Mouse (Mus musculus) midbrain, postnatal 0 days (tissue): ENCODE data around the gene Wnk1. TPM values are rescaled to one million over a fixed set of nuclear protein-coding genes. Genes with fewer than 3 reads are reported as not detected.
"Not testable (repeated sequence)": the region's sequence is repeated elsewhere in the genome, so short reads cannot be mapped to it uniquely, and the experiment has no call there.

Source experiments
- ATAC-seq: fragments of 200-750 bp; cut with Nextera tagmentation; 2 replicates; pipeline ENCODE4 v1.8.0; 2017; ENCODE audit warnings: moderate number of reproducible peaks, mild to moderate bottlenecking, moderate TSS enrichment, moderate library complexity; ENCODE audit not compliant: low FRiP score
- DNase-seq: peaks from one replicate; pipeline ENCODE4 v3.0.0-alpha.2; 2015; ENCODE audit warnings: low spot score
- H3K27ac ChIP-seq: fragments of 300-500 bp; sonication (generic); 2 replicates; pipeline ENCODE4 v1.5.1; 2014; ENCODE audit warnings: low read depth, mild to moderate bottlenecking, low read length, mixed read lengths
- H3K27me3 ChIP-seq: fragments of 300-500 bp; sonication (generic); 2 replicates; pipeline ENCODE4 v1.6.1; 2014; ENCODE audit warnings: low read length, control low read depth, mixed read lengths; ENCODE audit not compliant: insufficient read depth
- H3K36me3 ChIP-seq: fragments of 300-500 bp; sonication (generic); 2 replicates; pipeline ENCODE4 v1.6.1; 2014; ENCODE audit warnings: low read length, control low read depth, mixed read lengths; ENCODE audit not compliant: insufficient read depth
- H3K4me1 ChIP-seq: fragments of 300-500 bp; sonication (generic); 2 replicates; pipeline ENCODE4 v1.6.1; 2014; ENCODE audit warnings: mild to moderate bottlenecking, control low read depth, antibody characterized with exemption, low read length, mixed read lengths; ENCODE audit not compliant: insufficient read depth
- H3K4me2 ChIP-seq: fragments of 300-500 bp; sonication (generic); 2 replicates; pipeline ENCODE4 v1.6.1; 2014; ENCODE audit warnings: low read depth, mild to moderate bottlenecking, low read length, mixed read lengths; ENCODE audit not compliant: poor library complexity, severe bottlenecking
- H3K4me3 ChIP-seq: fragments of 300-500 bp; sonication (generic); 2 replicates; pipeline ENCODE4 v1.5.1; 2014; ENCODE audit warnings: low read depth, mild to moderate bottlenecking, low read length, moderate library complexity
- H3K9ac ChIP-seq: fragments of 300-500 bp; sonication (generic); replicated peaks from 2 replicates; pipeline ENCODE4 v1.6.1; 2014; ENCODE audit warnings: mild to moderate bottlenecking, low read length, moderate library complexity, mixed read lengths; ENCODE audit not compliant: poor library complexity, severe bottlenecking
- H3K9me3 ChIP-seq: fragments of 300-500 bp; sonication (generic); 2 replicates; pipeline ENCODE4 v1.6.1; 2016; ENCODE audit warnings: low read length, control low read depth
- CTCF ChIP-seq: IDR thresholded peaks from 2 replicates; pipeline ENCODE4 v1.5.1; 2016; ENCODE audit warnings: antibody characterized with exemption, mild to moderate bottlenecking
- WGBS: fragments of 180-500 bp; shearing (Covaris S2); extraction: QIAGEN DNeasy Blood & Tissue Kit; methylation state at CpG from one replicate; pipeline ENCODE4 v1.1.7; 2014; 5-methylcytosine and 5-hydroxymethylcytosine counted together
- polyA plus RNA-seq: library from polyadenylated mRNA; unstranded; fragments of >200 nt; fragmentation: Nextera tagmentation; extraction: Ambion mirVana; gene quantifications from 2 replicates; pipeline ENCODE4 v1.2.1, GENCODE M21; 2015
- total RNA-seq: library from RNA; depleted of rRNA; stranded (reverse); fragments of >200 nt; gene quantifications from 2 replicates; pipeline ENCODE4 v1.2.3, GENCODE M21; 2014; rRNA removed

Wnk1 gene
- 122 and 143 TPM in 2 replicates for total RNA-seq
- 29.5 and 43.4 TPM in 2 replicates for polyA plus RNA-seq

- Histone ChIP-seq H3K9me3 (no peaks in the 10 kb centered on the region), H3K36me3 (no peaks in the 10 kb centered on the region), H3K4me1 (peaks cover 5% of the 10 kb centered on the region; the same call in 1 of the 2 replicates), H3K27me3 (no peaks in the 10 kb centered on the region), H3K4me3 (peak within 1 kb of the TSS; percentile 95), H3K27ac (peak within 1 kb of the TSS; percentile 92), H3K9ac (peak within 1 kb of the TSS; percentile 83), H3K4me2 (peak within 1 kb of the TSS; percentile 50)
- ATAC-seq (peak; percentile 95), DNase-seq (peak; percentile 99)
- under 1% methylated on average over 46 of the region's 59 CpGs for WGBS
- no peak for TF ChIP-seq CTCF
Observed at GRCm38 (mm10) chr6:120038366-120039255, at the start of gene Wnk1. Gene Wnk1 (minus strand): TSS chr6:120038672.

- not testable (repeated sequence) for H3K9ac ChIP-seq, H3K27ac ChIP-seq, H3K4me3 ChIP-seq, H3K9me3 ChIP-seq, H3K4me2 ChIP-seq, H3K27me3 ChIP-seq, H3K4me1 ChIP-seq, ATAC-seq, H3K36me3 ChIP-seq, DNase-seq
- 91% methylated on average over 6 of the region's 8 CpGs for WGBS
Observed at GRCm38 (mm10) chr6:120087041-120087440, 48.6 kb upstream of the Wnk1 start.

DNA sequence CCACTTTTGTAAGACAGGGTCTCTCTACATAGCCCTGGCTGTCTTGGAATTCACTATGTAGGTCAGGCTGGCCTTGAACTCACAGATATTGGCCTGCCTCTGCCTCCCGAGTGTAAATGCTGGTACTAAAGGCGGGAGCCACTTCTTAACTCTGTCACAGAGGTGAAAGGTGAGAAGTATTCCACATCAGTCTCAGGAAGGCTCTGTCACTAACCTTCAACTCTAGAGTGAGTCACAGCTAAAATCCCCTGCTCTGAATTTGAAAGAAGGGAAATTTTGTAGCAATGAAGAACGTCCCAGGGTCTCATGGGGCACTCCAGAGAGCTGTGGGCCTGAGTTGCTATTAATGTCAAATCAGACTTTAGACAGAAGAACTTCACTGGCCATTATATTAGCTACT lies 47.4 kb upstream of the Wnk1 start:
- no peak for ATAC-seq
- H3K9me3 ChIP-seq, result no peaks in the 10 kb centered on the region

GRCm38 (mm10) chr6:120084983-120085382 lies 46.5 kb upstream of the Wnk1 start:
- ATAC-seq, result no peak
- Histone ChIP-seq H3K4me1 (no peaks in the 10 kb centered on the region), H3K9ac (no peak overlapping the region), H3K36me3 (no peaks in the 10 kb centered on the region), H3K4me3 (no peak overlapping the region), H3K27ac (no peak overlapping the region), H3K4me2 (no peak overlapping the region), H3K9me3 (no peaks in the 10 kb centered on the region), H3K27me3 (no peaks in the 10 kb centered on the region)
- 97% methylated on average over 2 of the region's 2 CpGs for WGBS
- no peak for TF ChIP-seq CTCF
- no peak for DNase-seq

More for the DNA sequence above, 47.4 kb upstream of the Wnk1 start:
- whole genome bisulfite sequencing, result 75% methylated on average over 3 of the region's 3 CpGs
- Histone ChIP-seq H3K4me3 (no peak overlapping the region), H3K27ac (no peak overlapping the region), H3K4me1 (no peaks in the 10 kb centered on the region), H3K4me2 (no peak overlapping the region), H3K36me3 (no peaks in the 10 kb centered on the region), H3K9ac (no peak overlapping the region), H3K27me3 (no peaks in the 10 kb centered on the region)
- no peak for DNase-seq
- TF ChIP-seq CTCF, result no peak

- no peaks in the 10 kb centered on the region for H3K4me1 ChIP-seq
- no peak for ATAC-seq
- H3K36me3 ChIP-seq, result no peaks in the 10 kb centered on the region
- H3K27me3 ChIP-seq, result no peaks in the 10 kb centered on the region
- no peak overlapping the region for H3K9ac ChIP-seq
- 73% methylated on average over 6 of the region's 6 CpGs for WGBS
- no peak overlapping the region for H3K4me3 ChIP-seq
- no peak for TF ChIP-seq CTCF
- DNase-seq, result no peak
- H3K27ac ChIP-seq, result no peak overlapping the region
- no peak overlapping the region for H3K4me2 ChIP-seq
- H3K9me3 ChIP-seq, result no peaks in the 10 kb centered on the region
Observed at GRCm38 (mm10) chr6:120083442-120083841, 45.0 kb upstream of the Wnk1 start.

GRCm38 (mm10) chr6:120082951-120083411 lies 44.5 kb upstream of the Wnk1 start:
- no peak overlapping the region for H3K27ac ChIP-seq
- no peaks in the 10 kb centered on the region for H3K36me3 ChIP-seq
- 93% methylated on average over 8 of the region's 8 CpGs for WGBS
- no peak overlapping the region for H3K4me3 ChIP-seq
- H3K9ac ChIP-seq, result no peak overlapping the region
- no peak overlapping the region for H3K4me2 ChIP-seq
- no peak for ATAC-seq
- TF ChIP-seq CTCF, result no peak
- no peaks in the 10 kb centered on the region for H3K4me1 ChIP-seq
- H3K9me3 ChIP-seq, result no peaks in the 10 kb centered on the region
- DNase-seq, result no peak
- no peaks in the 10 kb centered on the region for H3K27me3 ChIP-seq
